Mouse (Mus musculus): Measurements from ENCODE around the gene Aoc3.
"Not testable (repeated sequence)": the region's sequence is repeated elsewhere in the genome, so short reads cannot be mapped to it uniquely, and the experiment has no call there.

Gene Aoc3

GRCm38 (mm10) chr11:101374421-101374938, 44.1 kb downstream of the Aoc3 start:
- DNase-seq (ENCODE audit: low spot score): no peak

- not testable (repeated sequence) for DNase-seq (ENCODE audit: low spot score)
These were observed 47.8 kb downstream of the Aoc3 start for GRCm38 (mm10) chr11:101378196-101378595.

GRCm38 (mm10) chr11:101378926-101379325, 48.5 kb downstream of the Aoc3 start:
- DNase-seq (ENCODE audit: low spot score): peak; percentile 22

- DNase-seq (ENCODE audit: low spot score): no peak
These were observed 51.4 kb downstream of the Aoc3 start for GRCm38 (mm10) chr11:101381817-101382216.
